Mouse (Mus musculus) mammary gland, adult 2 months (tissue): Measurements from ENCODE around the gene Btbd10. TPM values are rescaled to one million over a fixed set of nuclear protein-coding genes. Genes with fewer than 3 reads are reported as not detected.

Experiments
- polyA plus RNA-seq: library from polyadenylated mRNA; depleted of rRNA; stranded (reverse); fragments of >200 nt; gene quantifications from 2 replicates; pipeline ENCODE4 v1.2.3, GENCODE M21; 2012; ENCODE audit warnings: low replicate concordance; rRNA removed

Btbd10 gene
- 10.9 and 11.7 TPM in 2 replicates for polyA plus RNA-seq

DNA sequence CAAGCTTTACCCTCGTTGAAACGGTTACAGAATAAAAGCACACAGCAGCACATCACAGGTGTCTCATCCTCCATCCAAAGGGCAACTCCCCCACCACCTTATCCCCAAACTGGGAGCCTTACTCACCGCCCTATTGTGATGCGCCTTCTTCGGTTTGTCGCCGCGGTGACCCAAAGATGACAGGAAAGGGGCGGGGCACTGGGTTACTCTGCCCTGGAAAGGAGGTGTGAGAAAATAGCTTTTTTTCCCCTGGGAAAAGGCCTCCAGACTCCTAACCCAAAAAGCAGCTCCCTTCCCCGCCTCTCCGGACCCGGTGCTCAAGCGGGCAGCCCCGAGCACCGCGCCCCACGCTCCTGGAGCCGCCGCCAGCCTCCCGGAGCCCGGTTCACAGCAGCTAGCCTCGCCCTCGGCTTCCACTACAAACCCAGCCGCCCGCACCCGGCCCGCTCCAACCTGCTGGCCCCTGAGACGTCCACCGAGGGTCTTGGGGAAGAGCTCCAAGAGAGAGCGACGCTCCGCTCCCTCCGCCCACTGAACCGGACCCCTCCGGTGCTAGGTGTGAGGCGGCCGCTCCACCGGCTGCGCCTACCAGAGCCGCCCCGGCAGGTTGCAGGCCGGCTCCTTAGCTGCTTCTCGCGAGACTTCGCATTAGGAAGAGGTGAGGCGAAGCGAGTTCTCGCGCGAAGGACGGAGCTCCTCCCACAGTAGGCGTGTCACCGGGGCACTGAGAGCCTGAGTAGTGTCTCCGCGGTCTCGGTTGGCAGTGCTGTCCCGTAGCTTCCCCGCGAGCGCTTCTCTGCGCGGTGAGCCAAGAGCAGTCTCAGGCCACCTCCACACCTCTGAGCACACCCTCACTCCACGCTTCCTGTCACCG is at the start of gene Btbd10:
Gene Btbd10, minus strand, starts transcription at position 647 of the 874 bp plus-strand sequence.

DNA sequence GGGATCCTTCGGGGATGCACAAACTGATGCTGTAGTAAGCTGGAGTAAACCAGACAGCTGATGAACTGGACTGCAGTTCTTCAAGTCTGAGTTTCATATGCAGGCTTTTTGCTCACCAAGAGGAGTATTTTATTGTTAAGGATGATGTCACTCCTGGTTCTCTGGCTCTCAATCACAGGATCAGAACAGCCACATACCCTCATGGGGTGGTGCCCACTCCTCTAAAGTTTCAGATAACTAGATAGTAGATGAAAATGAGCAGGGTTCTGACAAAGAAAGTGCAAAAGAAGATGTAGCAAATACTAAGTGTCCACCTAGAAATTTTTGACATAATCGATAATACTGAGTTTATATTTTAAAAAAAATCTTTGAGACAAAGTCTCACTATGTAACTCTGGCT is 19.3 kb upstream of the Btbd10 start, which contains the start of gene Pth:
Gene Pth, minus strand, starts transcription at position 101 of the 400 bp plus-strand sequence.

Other genes with a start within 250 kb of the Btbd10 start
- gene Arntl, start 161.9 kb downstream of the Btbd10 start, polyA plus RNA-seq: 6.5 and 10.1 TPM in 2 replicates
- not detected in 2 replicates for gene Pth, start 19.2 kb upstream of the Btbd10 start, polyA plus RNA-seq
- 7.0 and 15.5 TPM in 2 replicates for gene Far1, start 144.4 kb upstream of the Btbd10 start, polyA plus RNA-seq